Mouse (Mus musculus) heart, embryonic 11.5 days (tissue): ENCODE results near the gene Fam222a. TPM values are rescaled to one million over a fixed set of nuclear protein-coding genes. Genes with fewer than 3 reads are reported as not detected.
A peak's percentile ranks its signal among the peaks of the same experiment; 100 is the strongest.

ENCODE experiments used
- ATAC-seq: fragments of 200-750 bp; cut with Nextera tagmentation; replicated peaks from 2 replicates; pipeline ENCODE4 v1.8.0; 2017; ENCODE audit warnings: moderate library complexity; ENCODE audit not compliant: insufficient number of reproducible peaks, low FRiP score, low TSS enrichment
- H3K27ac ChIP-seq: fragments of 300-500 bp; sonication (generic); 2 replicates; pipeline ENCODE4 v1.5.1; 2014; ENCODE audit warnings: mild to moderate bottlenecking, low read depth, low read length
- H3K27me3 ChIP-seq: fragments of 300-500 bp; sonication (generic); 2 replicates; pipeline ENCODE4 v1.6.1; 2014; ENCODE audit warnings: mild to moderate bottlenecking, low read length, mixed read lengths; ENCODE audit not compliant: control insufficient read depth, insufficient read depth
- H3K36me3 ChIP-seq: fragments of 300-500 bp; sonication (generic); 2 replicates; pipeline ENCODE4 v1.6.1; 2014; ENCODE audit warnings: mild to moderate bottlenecking, low read length, moderate library complexity, mixed read lengths; ENCODE audit not compliant: control insufficient read depth, insufficient read depth
- H3K4me1 ChIP-seq: fragments of 300-500 bp; sonication (generic); 2 replicates; pipeline ENCODE4 v1.6.1; 2014; ENCODE audit warnings: low read length; ENCODE audit not compliant: control insufficient read depth, insufficient read depth
- H3K4me2 ChIP-seq: fragments of 300-500 bp; sonication (generic); 2 replicates; pipeline ENCODE4 v1.6.1; 2014; ENCODE audit warnings: mild to moderate bottlenecking, moderate library complexity
- H3K4me3 ChIP-seq: fragments of 300-500 bp; sonication (generic); 2 replicates; pipeline ENCODE4 v1.5.1; 2014; ENCODE audit warnings: low read depth, low read length
- H3K9ac ChIP-seq: fragments of 300-500 bp; sonication (generic); 2 replicates; pipeline ENCODE4 v1.6.1; 2014; ENCODE audit warnings: mild to moderate bottlenecking, low read depth, low read length, moderate library complexity
- H3K9me3 ChIP-seq: fragments of 300-500 bp; sonication (generic); replicated peaks from 2 replicates; pipeline ENCODE4 v1.6.1; 2016; ENCODE audit warnings: low read length; ENCODE audit not compliant: control insufficient read depth
- WGBS: fragments of 180-500 bp; shearing (Covaris S2); extraction: QIAGEN DNeasy Blood & Tissue Kit; methylation state at CpG from one replicate; pipeline ENCODE4 v1.1.7; 2014; ENCODE audit not compliant: insufficient replicate concordance; 5-methylcytosine and 5-hydroxymethylcytosine counted together
- polyA plus RNA-seq: library from polyadenylated mRNA; unstranded; fragments of >200 nt; fragmentation: Nextera tagmentation; extraction: Ambion mirVana; gene quantifications from 2 replicates; pipeline ENCODE4 v1.2.1, GENCODE M21; 2014

Fam222a gene
- polyA plus RNA-seq, 1 experiment from 2014 or later, result 0.79 TPM

GRCm38 (mm10) chr5:114590043-114590913, 22.5 kb downstream of the Fam222a start:
- no peaks in the 10 kb centered on the region for H3K36me3 ChIP-seq
- H3K4me3 ChIP-seq, result no peak overlapping the region
- no peak overlapping the region for H3K27ac ChIP-seq
- no peaks in the 10 kb centered on the region for H3K9me3 ChIP-seq
- H3K4me2 ChIP-seq, result peak overlapping the region; percentile 34
- peaks cover 11% of the 10 kb centered on the region for H3K27me3 ChIP-seq
- ATAC-seq, result no peak
- peaks cover 48% of the 10 kb centered on the region for H3K4me1 ChIP-seq
- H3K9ac ChIP-seq, result no peak overlapping the region
- WGBS, result 63% methylated on average over 17 of the region's 17 CpGs

GRCm38 (mm10) chr5:114591151-114591561, 23.3 kb downstream of the Fam222a start:
- Histone ChIP-seq H3K9ac (no peak overlapping the region), H3K27me3 (peaks cover 7% of the 10 kb centered on the region), H3K36me3 (no peaks in the 10 kb centered on the region), H3K4me3 (no peak overlapping the region), H3K27ac (no peak overlapping the region), H3K4me1 (peaks cover 48% of the 10 kb centered on the region), H3K9me3 (no peaks in the 10 kb centered on the region), H3K4me2 (peak overlapping the region; percentile 34)
- 4% methylated on average over 15 of the region's 15 CpGs for WGBS
- no peak for ATAC-seq

GRCm38 (mm10) chr5:114592463-114593160, 24.8 kb downstream of the Fam222a start:
- H3K9ac ChIP-seq, result no peak overlapping the region
- no peak overlapping the region for H3K4me3 ChIP-seq
- WGBS, result 68% methylated on average over 19 of the region's 19 CpGs
- peaks cover 2% of the 10 kb centered on the region; the same call in 1 of the 2 replicates for H3K27me3 ChIP-seq
- no peaks in the 10 kb centered on the region for H3K9me3 ChIP-seq
- H3K36me3 ChIP-seq, result no peaks in the 10 kb centered on the region
- H3K4me2 ChIP-seq, result no peak overlapping the region
- no peak for ATAC-seq
- no peak overlapping the region for H3K27ac ChIP-seq
- H3K4me1 ChIP-seq, result peaks cover 54% of the 10 kb centered on the region

GRCm38 (mm10) chr5:114593161-114593821, 25.5 kb downstream of the Fam222a start:
- no peak overlapping the region for H3K27ac ChIP-seq
- ATAC-seq, result no peak
- H3K4me2 ChIP-seq, result no peak overlapping the region
- no peaks in the 10 kb centered on the region for H3K36me3 ChIP-seq
- no peaks in the 10 kb centered on the region for H3K9me3 ChIP-seq
- H3K9ac ChIP-seq, result no peak overlapping the region
- 72% methylated on average over 12 of the region's 12 CpGs for WGBS
- no peak overlapping the region for H3K4me3 ChIP-seq
- peaks cover 2% of the 10 kb centered on the region; the same call in 1 of the 2 replicates for H3K27me3 ChIP-seq
- peaks cover 54% of the 10 kb centered on the region for H3K4me1 ChIP-seq

- peaks cover under 1% of the 10 kb centered on the region; the same call in 1 of the 2 replicates for H3K27me3 ChIP-seq
- no peak overlapping the region for H3K4me3 ChIP-seq
- peak overlapping the region; percentile 77 for H3K27ac ChIP-seq
- ATAC-seq, result no peak
- H3K4me1 ChIP-seq, result peaks cover 54% of the 10 kb centered on the region
- H3K9ac ChIP-seq, result no peak overlapping the region
- H3K9me3 ChIP-seq, result no peaks in the 10 kb centered on the region
- no peak overlapping the region for H3K4me2 ChIP-seq
- WGBS, result 79% methylated on average over 5 of the region's 5 CpGs
- no peaks in the 10 kb centered on the region for H3K36me3 ChIP-seq
These were observed 26.1 kb downstream of the Fam222a start for GRCm38 (mm10) chr5:114593949-114594348.

GRCm38 (mm10) chr5:114594741-114595241, 27.0 kb downstream of the Fam222a start:
- H3K4me1 ChIP-seq, result peaks cover 50% of the 10 kb centered on the region
- ATAC-seq, result 0 out of 2 replicates have a peak, but pooled peaks have one; percentile 3

GRCm38 (mm10) chr5:114596604-114597003, 28.8 kb downstream of the Fam222a start:
- Histone ChIP-seq H3K9ac (peak overlapping the region; percentile 22; the same call in 1 of the 2 replicates), H3K9me3 (no peaks in the 10 kb centered on the region), H3K36me3 (no peaks in the 10 kb centered on the region), H3K4me1 (peaks cover 33% of the 10 kb centered on the region), H3K4me2 (no peak overlapping the region), H3K27me3 (no peaks in the 10 kb centered on the region; the same call in 1 of the 2 replicates), H3K27ac (no peak overlapping the region), H3K4me3 (no peak overlapping the region)
- WGBS, result 38% methylated on average over 10 of the region's 10 CpGs
- ATAC-seq, result no peak

More at GRCm38 (mm10) chr5:114594741-114595241, 27.0 kb downstream of the Fam222a start:
- Histone ChIP-seq H3K9ac (no peak overlapping the region), H3K36me3 (no peaks in the 10 kb centered on the region), H3K27ac (peak overlapping the region; percentile 77), H3K27me3 (no peaks in the 10 kb centered on the region; the same call in 1 of the 2 replicates), H3K4me2 (peak overlapping the region; percentile 46), H3K4me3 (no peak overlapping the region; the same call in 1 of the 2 replicates), H3K9me3 (no peaks in the 10 kb centered on the region)
- WGBS, result 18% methylated on average over 15 of the region's 15 CpGs

DNA sequence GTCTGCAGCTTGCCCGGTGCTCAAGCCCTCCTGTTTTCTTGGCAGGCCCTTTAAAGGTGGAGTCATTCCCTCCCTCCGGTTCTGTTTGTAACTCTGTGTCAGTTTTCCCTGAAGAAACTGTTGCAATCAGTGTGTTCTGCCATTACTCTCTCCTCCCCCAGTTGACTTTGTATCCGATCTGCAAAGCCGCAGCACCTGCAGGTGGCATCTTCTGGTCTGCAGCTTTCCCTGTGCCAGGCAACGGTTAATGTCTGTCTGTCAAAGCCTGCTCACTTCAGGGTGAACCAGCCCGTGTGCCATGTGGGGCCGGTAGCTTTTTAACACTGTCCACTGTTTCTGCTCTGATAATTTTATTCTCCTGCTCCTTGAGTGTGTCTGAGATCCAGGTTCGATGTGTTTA, 29.4 kb downstream of the Fam222a start:
- H3K9ac ChIP-seq, result no peak overlapping the region
- no peaks in the 10 kb centered on the region for H3K36me3 ChIP-seq
- no peak overlapping the region for H3K4me3 ChIP-seq
- peaks cover 26% of the 10 kb centered on the region for H3K4me1 ChIP-seq
- no peak overlapping the region for H3K27ac ChIP-seq
- no peaks in the 10 kb centered on the region for H3K9me3 ChIP-seq
- ATAC-seq, result no peak
- WGBS, result 55% methylated on average over 8 of the region's 8 CpGs
- no peaks in the 10 kb centered on the region; the same call in 1 of the 2 replicates for H3K27me3 ChIP-seq
- no peak overlapping the region for H3K4me2 ChIP-seq
